In genomic region chr6:47943021-47943691, GRCm38 (mm10) we compare ENCODE assay signal across 7 mouse cellular contexts. TPM values are rescaled to one million over a fixed set of nuclear protein-coding genes. Genes with fewer than 3 reads are reported as not detected.
DNase-seq lines count a peak whose midpoint lies in the region; ATAC-seq lines count a peak whose summit lies in the region.

No protein-coding gene starts in this region.

- peak overlapping the region; percentile 36 for H3K4me3 ChIP-seq in intestine, embryonic 14.5 days (ENCODE audit: low read depth, low read length)
- peak overlapping the region; percentile 50 for H3K4me3 ChIP-seq in limb, embryonic 12.5 days (replicated peaks)
- peak overlapping the region; percentile 45 for H3K4me3 ChIP-seq in midbrain, embryonic 12.5 days

- H3K36me3 ChIP-seq in intestine, embryonic 14.5 days (ENCODE audit: control insufficient read depth, insufficient read depth, low read length) = 0 out of 2 replicates have a peak, but pooled peaks cover 10% of the 10 kb centered on the region
- H3K36me3 ChIP-seq in limb, embryonic 12.5 days = peaks cover 21% of the 10 kb centered on the region
- H3K36me3 ChIP-seq in midbrain, embryonic 12.5 days = peaks cover 12% of the 10 kb centered on the region; the same call in 1 of the 2 replicates

- no peaks in the 10 kb centered on the region for H3K27me3 ChIP-seq in intestine, embryonic 14.5 days (replicated peaks; ENCODE audit: control insufficient read depth, insufficient read depth, low read length)
- H3K27me3 ChIP-seq in limb, embryonic 12.5 days = no peaks in the 10 kb centered on the region
- peaks cover 6% of the 10 kb centered on the region; the same call in 1 of the 2 replicates for H3K27me3 ChIP-seq in midbrain, embryonic 12.5 days

- 0 out of 2 replicates have a peak, but pooled peaks cover 3% of the 10 kb centered on the region for H3K4me1 ChIP-seq in intestine, embryonic 14.5 days (replicated peaks; ENCODE audit: control insufficient read depth, insufficient read depth, low read length)
- peaks cover 15% of the 10 kb centered on the region for H3K4me1 ChIP-seq in limb, embryonic 12.5 days (replicated peaks)
- H3K4me1 ChIP-seq in midbrain, embryonic 12.5 days = peaks cover 13% of the 10 kb centered on the region

- peak overlapping the region; percentile 24; the same call in 1 of the 2 replicates for H3K27ac ChIP-seq in intestine, embryonic 14.5 days (ENCODE audit: low read depth)
- peak overlapping the region; percentile 88 for H3K27ac ChIP-seq in limb, embryonic 12.5 days
- no peak overlapping the region for H3K27ac ChIP-seq in midbrain, embryonic 12.5 days (replicated peaks)

- WGBS in intestine, embryonic 14.5 days = 11% methylated on average over 62 of the region's 64 CpGs
- 11% methylated on average over 64 of the region's 64 CpGs for WGBS in limb, embryonic 12.5 days
- 9% methylated on average over 62 of the region's 64 CpGs for WGBS in midbrain, embryonic 12.5 days

- no peaks in the 10 kb centered on the region for H3K9me3 ChIP-seq in intestine, embryonic 14.5 days (ENCODE audit: control insufficient read depth, low read length)
- peaks cover 4% of the 10 kb centered on the region; the same call in 1 of the 2 replicates for H3K9me3 ChIP-seq in limb, embryonic 12.5 days
- H3K9me3 ChIP-seq in midbrain, embryonic 12.5 days = no peaks in the 10 kb centered on the region

- H3K9ac ChIP-seq in intestine, embryonic 14.5 days (ENCODE audit: low read length) = peak overlapping the region; percentile 67
- peak overlapping the region; percentile 84 for H3K9ac ChIP-seq in limb, embryonic 12.5 days (replicated peaks)
- H3K9ac ChIP-seq in midbrain, embryonic 12.5 days (replicated peaks) = peak overlapping the region; percentile 62

- peak overlapping the region; percentile 71 for H3K4me2 ChIP-seq in intestine, embryonic 14.5 days (ENCODE audit: low read length)
- H3K4me2 ChIP-seq in limb, embryonic 12.5 days = peak overlapping the region; percentile 73
- peak overlapping the region; percentile 70 for H3K4me2 ChIP-seq in midbrain, embryonic 12.5 days (replicated peaks)

- intact Hi-C loops in gastrocnemius, postnatal 36 days (cut with DNase I) = no loop called here

- peak; percentile 85 for DNase-seq in adrenal gland, postnatal 10 days
- peak; percentile 88 for DNase-seq in embryo, embryonic 11 days
- DNase-seq in gastrocnemius, postnatal 36 days = peak; percentile 59 to 66
- DNase-seq in intestine, embryonic 14.5 days (ENCODE audit: low spot score) = peak; percentile 85
- peak; percentile 68 for DNase-seq in spleen, adult 12 weeks (ENCODE audit: low spot score)

- peak; percentile 80 for ATAC-seq in intestine, embryonic 14.5 days (replicated peaks; ENCODE audit: low FRiP score, low TSS enrichment, low read depth)
- peak; percentile 86 for ATAC-seq in limb, embryonic 12.5 days (ENCODE audit: insufficient number of reproducible peaks, insufficient read depth, low FRiP score, low TSS enrichment, low read depth)
- ATAC-seq in midbrain, embryonic 12.5 days (ENCODE audit: low FRiP score, low read depth) = peak; percentile 94

RNA-seq across cellular contexts. Expression of gene Zfp956, which starts 10.0 kb away (rescaled TPM):
- total RNA-seq in adrenal gland, postnatal 10 days (2021) = 10 to 100 TPM in 1 of 2 experiments, 1 to 10 TPM in 1; 6.5 to 10.3 TPM
- 1 to 10 TPM; 4.3 to 8.9 TPM for total RNA-seq in gastrocnemius, postnatal 36 days (2021)
- 9.7 and 11.1 TPM in 2 replicates for polyA plus RNA-seq in intestine, embryonic 14.5 days (2014; fragmentation: Nextera tagmentation; extraction: Ambion mirVana)
- polyA plus RNA-seq in limb, embryonic 12.5 days (2016; fragmentation: Nextera tagmentation; extraction: Ambion mirVana) = 12.3 and 13.3 TPM in 2 replicates
- 9.5 and 10.7 TPM in 2 replicates for polyA plus RNA-seq in midbrain, embryonic 12.5 days (2016; fragmentation: Nextera tagmentation; extraction: Ambion mirVana)

RNA-seq across cellular contexts. Expression of gene Zfp212, which starts 22.9 kb away (rescaled TPM):
- total RNA-seq in adrenal gland, postnatal 10 days (2021) = 10 to 100 TPM; 14.0 to 17.7 TPM
- 1 to 10 TPM; 7.8 to 8.5 TPM for total RNA-seq in gastrocnemius, postnatal 36 days (2021)
- 13.4 and 15.9 TPM in 2 replicates for polyA plus RNA-seq in intestine, embryonic 14.5 days (2014; fragmentation: Nextera tagmentation; extraction: Ambion mirVana)
- polyA plus RNA-seq in limb, embryonic 12.5 days (2016; fragmentation: Nextera tagmentation; extraction: Ambion mirVana) = 20.5 and 20.9 TPM in 2 replicates
- 19.0 and 21.2 TPM in 2 replicates for polyA plus RNA-seq in midbrain, embryonic 12.5 days (2016; fragmentation: Nextera tagmentation; extraction: Ambion mirVana)
